Mouse (Mus musculus): Measurements from ENCODE around the gene Slk. TPM values are rescaled to one million over a fixed set of nuclear protein-coding genes. Genes with fewer than 3 reads are reported as not detected.

Gene Slk
- polyA plus RNA-seq, 1 experiment, result 88.5 TPM

DNA sequence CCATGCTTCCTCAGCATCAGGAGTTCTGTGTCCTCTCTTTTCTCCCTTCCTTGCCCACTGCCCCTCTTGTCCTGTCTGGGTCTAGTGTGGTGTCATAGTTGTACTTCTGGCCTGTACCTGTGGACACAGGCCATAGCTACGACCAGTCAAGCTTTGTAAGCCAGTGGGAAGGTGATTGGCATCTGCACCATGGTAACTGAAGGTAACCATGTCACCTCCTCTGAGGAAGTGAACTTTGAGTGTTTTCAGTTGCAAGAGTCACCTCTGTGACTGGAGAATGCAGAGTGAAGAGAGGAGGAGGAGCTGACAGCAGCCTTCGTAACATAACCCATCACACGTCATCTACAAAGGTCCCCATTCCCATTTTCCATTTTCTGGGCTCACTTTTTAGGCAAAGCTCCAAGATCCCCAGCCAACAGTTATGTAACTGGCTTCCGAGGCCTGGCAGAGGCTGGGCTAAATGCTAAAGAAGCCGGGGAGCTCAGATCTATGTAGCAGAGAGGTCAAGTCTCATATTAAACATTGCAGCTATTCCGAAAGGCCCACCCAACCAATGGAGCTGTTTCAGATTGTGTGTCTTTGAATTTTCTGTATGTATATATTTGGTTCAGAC, 67.1 kb downstream of the Slk start:
- Histone ChIP-seq H3K27ac (ENCODE audit: insufficient read depth, low read depth, low read length) (no peak overlapping the region), H3K4me3 (ENCODE audit: insufficient read depth, low read length) (no peak overlapping the region), H3K4me1 (ENCODE audit: control insufficient read depth, insufficient read depth, low read length) (peaks cover 14% of the 10 kb centered on the region)
- TF ChIP-seq CTCF (IDR thresholded peaks at IDR 0.05; ENCODE audit: low read depth, low read length) (no peak), POLR2A (IDR thresholded peaks at IDR 0.05; ENCODE audit: borderline replicate concordance, low read depth, low read length) (no peak)

DNA sequence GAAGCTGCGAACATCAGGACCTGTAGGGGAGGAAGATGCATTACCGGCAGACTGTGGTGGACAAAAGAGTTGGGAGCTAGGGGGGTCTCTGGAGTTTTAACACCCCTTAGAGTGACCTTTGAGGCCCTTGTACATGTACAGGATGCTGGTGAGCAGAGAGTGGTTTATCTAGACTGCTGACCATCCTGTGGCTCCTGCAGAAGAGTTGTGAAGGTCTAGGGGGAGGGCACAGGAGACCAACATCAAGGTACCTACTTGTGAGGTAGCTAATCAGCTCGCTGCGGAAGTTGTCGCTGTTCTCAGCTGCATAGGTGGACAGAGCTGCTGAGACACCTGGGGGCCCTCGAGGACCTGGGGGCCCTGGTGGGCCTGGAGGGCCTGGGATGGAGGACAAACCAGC, 69.6 kb downstream of the Slk start:
- H3K4me1 ChIP-seq (ENCODE audit: control insufficient read depth, insufficient read depth, low read length), result peaks cover 14% of the 10 kb centered on the region
- H3K4me3 ChIP-seq (ENCODE audit: insufficient read depth, low read length), result no peak overlapping the region
- no peak overlapping the region for H3K27ac ChIP-seq (ENCODE audit: insufficient read depth, low read depth, low read length)
- TF ChIP-seq CTCF (IDR thresholded peaks at IDR 0.05; ENCODE audit: low read depth, low read length) (no peak), POLR2A (IDR thresholded peaks at IDR 0.05; ENCODE audit: borderline replicate concordance, low read depth, low read length) (no peak)

DNA sequence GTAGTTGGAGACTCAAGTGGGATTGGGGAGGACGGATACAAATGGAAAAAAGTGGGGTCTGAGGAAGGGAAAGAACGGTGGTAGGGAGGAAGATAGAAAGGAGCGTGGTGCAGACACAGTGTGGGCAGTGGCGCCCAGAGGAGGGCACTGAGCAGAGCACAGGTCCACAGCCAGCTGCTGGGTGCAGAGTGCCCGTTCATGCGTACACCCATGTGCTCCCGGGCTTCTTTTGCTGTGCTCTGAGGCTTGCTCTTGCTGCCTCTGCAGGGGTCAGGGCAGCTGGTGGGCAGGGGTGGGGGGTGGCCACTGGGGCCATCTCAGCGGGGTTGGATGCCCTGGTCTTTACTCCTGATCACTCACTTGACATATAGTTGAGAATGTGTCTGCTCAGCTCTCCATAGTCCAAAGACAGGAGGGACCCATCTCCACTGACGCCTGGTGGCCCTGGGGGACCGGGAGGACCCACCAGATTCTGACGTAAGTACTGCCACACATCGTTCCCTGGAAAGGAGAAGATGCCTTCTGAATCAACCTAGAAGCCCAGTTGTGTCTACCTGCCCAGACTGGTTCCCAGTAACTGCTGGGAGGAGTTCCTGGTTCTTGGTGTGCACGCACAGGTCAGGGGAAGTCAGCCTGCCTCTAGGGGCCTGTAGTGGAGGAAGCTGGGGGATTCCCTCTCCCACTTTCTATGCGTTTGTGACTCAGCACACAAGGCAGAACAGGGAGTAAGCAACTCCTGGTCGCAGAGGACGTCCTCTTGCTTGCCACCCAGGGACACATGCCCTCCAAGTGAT, 71.1 kb downstream of the Slk start:
- no peak overlapping the region for H3K27ac ChIP-seq (ENCODE audit: insufficient read depth, low read depth, low read length)
- peaks cover 20% of the 10 kb centered on the region for H3K4me1 ChIP-seq (ENCODE audit: control insufficient read depth, insufficient read depth, low read length)
- TF ChIP-seq CTCF (IDR thresholded peaks at IDR 0.05; ENCODE audit: low read depth, low read length), result no peak
- no peak for TF ChIP-seq POLR2A (IDR thresholded peaks at IDR 0.05; ENCODE audit: borderline replicate concordance, low read depth, low read length)
- H3K4me3 ChIP-seq (ENCODE audit: insufficient read depth, low read length), result no peak overlapping the region

DNA sequence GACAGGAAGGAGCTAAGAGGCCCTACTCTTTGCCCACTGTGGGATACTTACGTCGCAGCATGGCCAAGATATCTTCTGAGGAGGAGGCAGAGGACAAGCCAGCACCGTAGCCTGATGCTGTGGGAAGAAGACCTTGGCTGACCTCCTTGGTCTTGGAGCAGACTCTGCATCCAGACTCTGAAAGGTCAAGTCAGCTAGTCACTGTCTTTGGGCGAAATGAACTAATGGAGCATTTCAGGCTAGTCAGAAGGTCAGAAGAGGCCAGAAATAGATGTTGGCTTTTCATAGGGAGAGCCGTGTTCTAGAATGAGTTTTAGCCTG, 71.6 kb downstream of the Slk start:
- H3K4me1 ChIP-seq (ENCODE audit: control insufficient read depth, insufficient read depth, low read length), result peaks cover 20% of the 10 kb centered on the region
- H3K27ac ChIP-seq (ENCODE audit: insufficient read depth, low read depth, low read length), result no peak overlapping the region
- no peak overlapping the region for H3K4me3 ChIP-seq (ENCODE audit: insufficient read depth, low read length)
- TF ChIP-seq CTCF (IDR thresholded peaks at IDR 0.05; ENCODE audit: low read depth, low read length), result no peak
- TF ChIP-seq POLR2A (IDR thresholded peaks at IDR 0.05; ENCODE audit: borderline replicate concordance, low read depth, low read length), result no peak

DNA sequence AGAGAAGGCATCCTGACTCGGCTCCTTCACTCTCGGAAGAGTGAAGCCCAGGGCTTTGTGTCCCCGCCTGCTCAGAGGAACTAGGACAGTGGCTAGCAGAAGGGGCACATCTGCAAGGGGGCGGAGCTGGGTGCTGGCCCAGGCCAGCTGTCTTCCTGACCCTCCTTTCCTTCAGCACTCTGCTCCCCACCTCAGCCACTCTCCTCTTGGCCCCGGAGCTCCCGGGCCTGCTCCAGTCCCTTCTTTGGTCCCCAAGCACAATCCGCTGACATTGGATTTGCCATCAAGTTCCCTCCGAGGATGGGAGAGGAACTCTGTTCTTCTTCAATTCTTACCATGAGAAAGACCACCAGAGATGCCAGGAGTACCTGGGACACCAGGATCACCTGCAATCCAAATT, 72.8 kb downstream of the Slk start:
- Histone ChIP-seq H3K4me1 (ENCODE audit: control insufficient read depth, insufficient read depth, low read length) (peaks cover 20% of the 10 kb centered on the region), H3K27ac (ENCODE audit: insufficient read depth, low read depth, low read length) (no peak overlapping the region), H3K4me3 (ENCODE audit: insufficient read depth, low read length) (no peak overlapping the region)
- TF ChIP-seq POLR2A (IDR thresholded peaks at IDR 0.05; ENCODE audit: borderline replicate concordance, low read depth, low read length) (no peak), CTCF (IDR thresholded peaks at IDR 0.05; ENCODE audit: low read depth, low read length) (no peak)

DNA sequence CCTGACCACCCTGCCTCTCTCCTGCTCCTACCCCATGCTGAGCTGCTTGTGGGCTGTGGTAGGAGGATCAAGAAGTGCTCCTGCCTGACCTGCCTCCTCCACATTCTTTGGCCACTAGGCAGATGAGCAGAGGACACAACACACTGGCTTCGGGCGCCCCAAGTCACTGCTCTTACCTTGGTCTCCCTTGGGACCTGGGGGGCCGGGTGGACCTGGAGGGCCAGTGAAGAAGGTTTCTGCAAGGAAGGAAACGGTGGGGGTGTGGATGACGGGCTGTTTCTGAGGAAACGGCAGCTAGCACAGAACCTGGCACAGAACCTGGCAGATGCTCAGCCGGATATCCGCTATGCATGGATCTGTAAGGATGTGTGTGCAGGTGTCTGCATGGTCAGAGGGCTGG, 73.7 kb downstream of the Slk start:
- TF ChIP-seq POLR2A (IDR thresholded peaks at IDR 0.05; ENCODE audit: borderline replicate concordance, low read depth, low read length), result no peak
- TF ChIP-seq CTCF (IDR thresholded peaks at IDR 0.05; ENCODE audit: low read depth, low read length), result no peak
- Histone ChIP-seq H3K4me3 (ENCODE audit: insufficient read depth, low read length) (no peak overlapping the region), H3K4me1 (ENCODE audit: control insufficient read depth, insufficient read depth, low read length) (peaks cover 20% of the 10 kb centered on the region), H3K27ac (ENCODE audit: insufficient read depth, low read depth, low read length) (no peak overlapping the region)

DNA sequence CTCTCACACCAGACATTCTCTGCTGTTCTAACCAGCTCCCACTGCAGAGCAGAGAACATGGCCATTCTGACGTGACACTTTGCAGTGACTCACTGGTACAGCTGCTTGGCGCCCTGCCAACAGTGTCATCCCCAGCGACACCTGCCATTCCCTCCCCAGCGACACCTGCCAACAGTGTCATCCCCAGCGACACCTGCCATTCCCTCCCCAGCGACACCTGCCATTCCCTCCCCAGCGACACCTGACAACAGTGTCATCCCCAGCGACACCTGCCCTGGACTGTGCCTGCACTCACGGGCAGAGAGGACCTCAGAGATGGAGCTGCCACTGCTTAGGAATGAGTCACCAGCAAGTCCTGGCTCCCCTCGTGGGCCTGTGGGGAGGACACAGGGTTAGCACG, 75.4 kb downstream of the Slk start:
- peaks cover 14% of the 10 kb centered on the region for H3K4me1 ChIP-seq (ENCODE audit: control insufficient read depth, insufficient read depth, low read length)
- TF ChIP-seq CTCF (IDR thresholded peaks at IDR 0.05; ENCODE audit: low read depth, low read length) (no peak), POLR2A (IDR thresholded peaks at IDR 0.05; ENCODE audit: borderline replicate concordance, low read depth, low read length) (no peak)
- no peak overlapping the region for H3K4me3 ChIP-seq (ENCODE audit: insufficient read depth, low read length)
- no peak overlapping the region for H3K27ac ChIP-seq (ENCODE audit: insufficient read depth, low read depth, low read length)

DNA sequence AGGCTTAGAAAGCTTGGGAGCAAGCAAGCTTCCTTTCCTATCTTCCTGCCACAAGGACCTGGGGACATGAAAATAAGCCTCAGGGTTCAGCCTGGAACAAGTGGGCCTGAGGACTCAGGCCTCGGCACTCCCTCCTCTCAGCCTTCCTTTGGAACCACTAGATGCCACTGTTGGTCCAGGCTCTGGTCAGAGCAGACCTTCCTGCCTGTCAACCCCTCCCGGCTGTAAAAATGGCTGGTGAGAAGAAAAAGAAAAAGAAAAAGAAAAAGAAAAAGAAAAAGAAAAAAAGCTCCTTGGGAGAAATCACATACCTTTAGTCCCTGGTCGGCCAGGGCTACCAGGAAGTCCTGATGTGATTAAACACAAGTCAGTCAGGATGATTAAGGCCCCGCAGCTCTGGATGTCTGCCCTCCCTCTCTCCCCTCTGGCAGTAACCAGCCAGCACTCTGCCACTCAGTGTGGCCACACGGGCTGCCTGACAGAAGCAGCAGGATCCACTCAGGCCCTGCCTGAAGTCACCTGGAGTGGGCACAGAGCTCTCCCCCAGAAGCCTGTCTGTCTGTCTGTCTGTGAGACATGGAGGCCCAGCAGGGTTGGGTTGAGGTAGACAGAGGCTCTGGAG, 79.5 kb downstream of the Slk start:
- no peak overlapping the region for H3K27ac ChIP-seq (ENCODE audit: insufficient read depth, low read depth, low read length)
- peak; percentile 42 for TF ChIP-seq CTCF (IDR thresholded peaks at IDR 0.05; ENCODE audit: low read depth, low read length)
- TF ChIP-seq POLR2A (IDR thresholded peaks at IDR 0.05; ENCODE audit: borderline replicate concordance, low read depth, low read length), result no peak
- H3K4me1 ChIP-seq (ENCODE audit: control insufficient read depth, insufficient read depth, low read length), result peaks cover 5% of the 10 kb centered on the region; the same call in 1 of the 2 replicates
- no peak overlapping the region for H3K4me3 ChIP-seq (ENCODE audit: insufficient read depth, low read length)

DNA sequence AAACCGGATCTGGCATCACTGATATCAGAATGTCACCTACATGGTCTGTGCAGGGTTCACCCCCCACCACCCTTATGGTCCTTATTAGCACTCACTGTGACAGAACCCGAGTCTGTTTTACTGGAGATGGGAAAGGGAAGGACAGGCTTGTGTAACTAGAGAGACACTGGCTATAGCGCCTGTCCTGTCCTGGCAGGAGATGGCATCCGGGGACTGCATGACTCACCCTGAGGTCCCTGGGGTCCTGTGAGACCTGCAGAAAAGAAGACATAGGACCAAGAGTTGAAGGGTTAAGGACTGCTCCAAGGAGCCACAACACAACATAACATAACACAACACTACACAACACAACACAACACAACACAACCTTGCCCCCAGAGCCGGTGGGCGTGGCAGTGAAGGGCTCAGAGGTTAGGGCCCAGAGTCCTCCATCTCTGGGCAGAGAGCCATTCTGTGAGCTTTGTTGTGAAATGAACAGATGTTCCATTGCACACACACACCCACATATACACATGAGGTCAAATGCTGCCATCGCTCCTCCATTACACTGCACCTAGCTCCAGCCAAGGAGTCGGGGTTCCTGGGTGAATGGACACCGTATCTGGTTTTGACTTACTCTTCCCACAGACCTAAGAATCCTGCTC, 80.4 kb downstream of the Slk start:
- no peak overlapping the region for H3K4me3 ChIP-seq (ENCODE audit: insufficient read depth, low read length)
- TF ChIP-seq CTCF (IDR thresholded peaks at IDR 0.05; ENCODE audit: low read depth, low read length) (no peak), POLR2A (IDR thresholded peaks at IDR 0.05; ENCODE audit: borderline replicate concordance, low read depth, low read length) (no peak)
- H3K27ac ChIP-seq (ENCODE audit: insufficient read depth, low read depth, low read length), result no peak overlapping the region
- no peaks in the 10 kb centered on the region for H3K4me1 ChIP-seq (ENCODE audit: control insufficient read depth, insufficient read depth, low read length)

DNA sequence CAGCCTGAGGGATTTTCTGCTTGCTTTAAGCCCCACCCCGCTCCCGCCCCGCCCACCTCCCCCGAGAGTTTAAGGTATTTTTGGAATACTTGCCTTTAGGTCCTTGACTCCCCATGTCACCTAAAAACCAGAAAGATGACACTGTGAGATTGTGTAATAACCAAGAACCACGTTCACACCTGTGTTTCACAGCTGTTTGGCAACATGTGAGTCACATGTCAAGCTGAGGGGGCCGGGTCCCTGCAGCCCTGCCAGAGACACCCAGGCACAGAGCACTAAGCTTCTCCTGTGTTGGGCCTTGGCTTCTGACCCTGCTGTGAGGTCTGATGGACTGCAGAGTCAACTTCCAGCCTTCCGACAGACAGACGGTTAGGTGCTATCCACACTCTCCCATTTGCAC, 88.1 kb downstream of the Slk start:
- no peak overlapping the region for H3K4me3 ChIP-seq (ENCODE audit: insufficient read depth, low read length)
- no peaks in the 10 kb centered on the region for H3K4me1 ChIP-seq (ENCODE audit: control insufficient read depth, insufficient read depth, low read length)
- no peak for TF ChIP-seq POLR2A (IDR thresholded peaks at IDR 0.05; ENCODE audit: borderline replicate concordance, low read depth, low read length)
- no peak for TF ChIP-seq CTCF (IDR thresholded peaks at IDR 0.05; ENCODE audit: low read depth, low read length)
- no peak overlapping the region for H3K27ac ChIP-seq (ENCODE audit: insufficient read depth, low read depth, low read length)
